Mouse (Mus musculus) gastrocnemius, postnatal 4 days (tissue): Measurements from ENCODE around the gene Macrod2. TPM values are rescaled to one million over a fixed set of nuclear protein-coding genes. Genes with fewer than 3 reads are reported as not detected.
A peak's percentile ranks its signal among the peaks of the same experiment; 100 is the strongest.

Source experiments
- DNase-seq, 2 experiments: peaks; one replicate each; pipeline ENCODE4 v3.0.0; 2021 to 2022; ENCODE audit warnings: low spot score in 2 of 2, mixed read lengths in 2 of 2
- long read RNA-seq, 2 experiments: library from polyadenylated mRNA; stranded (forward); transcript quantifications; one replicate each; pipeline ENCODE4 v2.0.0; 2021
- total RNA-seq, 2 experiments: library from RNA; stranded (reverse); gene quantifications; 2 replicates each; pipeline ENCODE4 v1.2.3; 2021

The Macrod2 gene
- 10 to 100 TPM; 17.3 to 17.4 TPM for total RNA-seq
- long read RNA-seq, experiment 1, transcript Macrod2-204 (4 exons, 3,554 nt): major isoform, 15 of 17 reads
- long read RNA-seq, experiment 1, partial matches to known transcripts: 1 of 17 reads
- long read RNA-seq, experiment 1, other reads (novel, unspliced or antisense): 1 of 17 reads
- long read RNA-seq, experiment 2, transcript Macrod2-204 (4 exons, 3,554 nt): major isoform, 5 of 10 reads
- long read RNA-seq, experiment 2, partial matches to known transcripts: 2 of 10 reads
- long read RNA-seq, experiment 2, other reads (novel, unspliced or antisense): 3 of 10 reads

GRCm38 (mm10) chr2:140395179-140395578 lies at the start of gene Macrod2:
Macrod2 (plus strand) TSS chr2:140395309.
- DNase-seq: peak; percentile 95 to 97

GRCm38 (mm10) chr2:140359905-140360304 lies 35.2 kb upstream of the Macrod2 start:
- DNase-seq: no peak

GRCm38 (mm10) chr2:140364804-140365203 lies 30.3 kb upstream of the Macrod2 start:
- DNase-seq: no peak

- DNase-seq: no peak
Measured at GRCm38 (mm10) chr2:140389525-140389924, 5.6 kb upstream of the Macrod2 start, which contains the start of gene Sel1l2. Sel1l2 (minus strand) TSS chr2:140389706.

- peak; percentile 21 to 32 for DNase-seq
Measured at GRCm38 (mm10) chr2:140395744-140396231, 679 bp downstream of the Macrod2 start.

GRCm38 (mm10) chr2:140425844-140426243 lies 30.7 kb downstream of the Macrod2 start:
- DNase-seq: no peak

- DNase-seq: no peak
Measured at GRCm38 (mm10) chr2:140427283-140427682, 32.2 kb downstream of the Macrod2 start.

- DNase-seq: no peak
Measured at GRCm38 (mm10) chr2:140439081-140439480, 44.0 kb downstream of the Macrod2 start.

GRCm38 (mm10) chr2:140448636-140449035 lies 53.5 kb downstream of the Macrod2 start:
- no peak for DNase-seq

GRCm38 (mm10) chr2:140475770-140476169 lies 80.7 kb downstream of the Macrod2 start:
- DNase-seq: no peak

- no peak for DNase-seq
Measured at GRCm38 (mm10) chr2:140476891-140477290, 81.8 kb downstream of the Macrod2 start.

GRCm38 (mm10) chr2:140482604-140483003 lies 87.5 kb downstream of the Macrod2 start:
- no peak for DNase-seq

- DNase-seq: no peak
Measured at GRCm38 (mm10) chr2:140497688-140498087, 102.6 kb downstream of the Macrod2 start.

GRCm38 (mm10) chr2:140500951-140501350 lies 105.8 kb downstream of the Macrod2 start:
- DNase-seq: peak in 1 of 2 experiments; percentile 13

GRCm38 (mm10) chr2:140521472-140521871 lies 126.4 kb downstream of the Macrod2 start:
- DNase-seq: no peak

- no peak for DNase-seq
Measured at GRCm38 (mm10) chr2:140530214-140530613, 135.1 kb downstream of the Macrod2 start.

GRCm38 (mm10) chr2:140532024-140532423 lies 136.9 kb downstream of the Macrod2 start:
- DNase-seq: no peak

GRCm38 (mm10) chr2:140532859-140533519 lies 137.9 kb downstream of the Macrod2 start:
- no peak for DNase-seq

- no peak for DNase-seq
Measured at GRCm38 (mm10) chr2:140533621-140534020, 138.5 kb downstream of the Macrod2 start.

- no peak for DNase-seq
Measured at GRCm38 (mm10) chr2:140534583-140534982, 139.5 kb downstream of the Macrod2 start.

GRCm38 (mm10) chr2:140535832-140536571 lies 140.9 kb downstream of the Macrod2 start:
- no peak for DNase-seq

GRCm38 (mm10) chr2:140549286-140549685 lies 154.2 kb downstream of the Macrod2 start:
- DNase-seq: no peak
